Mouse (Mus musculus) intestine, embryonic 15.5 days (tissue): ENCODE measurements around the gene Hnrnpab. TPM values are rescaled to one million over a fixed set of nuclear protein-coding genes. Genes with fewer than 3 reads are reported as not detected.
A peak's percentile ranks its signal among the peaks of the same experiment; 100 is the strongest.
"Not testable (repeated sequence)": the region's sequence is repeated elsewhere in the genome, so short reads cannot be mapped to it uniquely, and the experiment has no call there.

ENCODE experiments used
- ATAC-seq: fragments of 200-750 bp; cut with Nextera tagmentation; 2 replicates; pipeline ENCODE4 v1.8.0; 2017; ENCODE audit warnings: moderate TSS enrichment, moderate library complexity
- H3K27ac ChIP-seq: fragments of 300-500 bp; sonication (generic); 2 replicates; pipeline ENCODE4 v1.5.1; 2015; ENCODE audit warnings: mild to moderate bottlenecking, inconsistent platforms
- H3K27me3 ChIP-seq: fragments of 300-500 bp; sonication (generic); replicated peaks from 2 replicates; pipeline ENCODE4 v1.6.1; 2015; ENCODE audit warnings: inconsistent platforms
- H3K36me3 ChIP-seq: fragments of 300-500 bp; sonication (generic); 2 replicates; pipeline ENCODE4 v1.6.1; 2015; ENCODE audit warnings: inconsistent platforms
- H3K4me1 ChIP-seq: fragments of 300-500 bp; sonication (generic); replicated peaks from 2 replicates; pipeline ENCODE4 v1.6.1; 2015; ENCODE audit warnings: inconsistent platforms
- H3K4me2 ChIP-seq: fragments of 300-500 bp; sonication (generic); replicated peaks from 2 replicates; pipeline ENCODE4 v1.6.1; 2015; ENCODE audit warnings: mild to moderate bottlenecking, inconsistent platforms
- H3K4me3 ChIP-seq: fragments of 300-500 bp; sonication (generic); replicated peaks from 2 replicates; pipeline ENCODE4 v1.5.1; 2015; ENCODE audit warnings: inconsistent platforms
- H3K9ac ChIP-seq: fragments of 300-500 bp; sonication (generic); 2 replicates; pipeline ENCODE4 v1.6.1; 2015; ENCODE audit warnings: inconsistent platforms
- H3K9me3 ChIP-seq: fragments of 300-500 bp; sonication (generic); 2 replicates; pipeline ENCODE4 v1.6.1; 2016; ENCODE audit warnings: inconsistent platforms
- WGBS: fragments of 180-500 bp; shearing (Covaris S2); methylation state at CpG from one replicate; pipeline ENCODE4 v1.1.7; 2015; 5-methylcytosine and 5-hydroxymethylcytosine counted together
- polyA plus RNA-seq: library from polyadenylated mRNA; unstranded; fragments of >200 nt; fragmentation: Nextera tagmentation; extraction: Ambion mirVana; gene quantifications from 2 replicates; pipeline ENCODE4 v1.2.1, GENCODE M21; 2015

Gene Hnrnpab
- polyA plus RNA-seq, 1 experiment from 2014 or later, result 414 TPM

DNA sequence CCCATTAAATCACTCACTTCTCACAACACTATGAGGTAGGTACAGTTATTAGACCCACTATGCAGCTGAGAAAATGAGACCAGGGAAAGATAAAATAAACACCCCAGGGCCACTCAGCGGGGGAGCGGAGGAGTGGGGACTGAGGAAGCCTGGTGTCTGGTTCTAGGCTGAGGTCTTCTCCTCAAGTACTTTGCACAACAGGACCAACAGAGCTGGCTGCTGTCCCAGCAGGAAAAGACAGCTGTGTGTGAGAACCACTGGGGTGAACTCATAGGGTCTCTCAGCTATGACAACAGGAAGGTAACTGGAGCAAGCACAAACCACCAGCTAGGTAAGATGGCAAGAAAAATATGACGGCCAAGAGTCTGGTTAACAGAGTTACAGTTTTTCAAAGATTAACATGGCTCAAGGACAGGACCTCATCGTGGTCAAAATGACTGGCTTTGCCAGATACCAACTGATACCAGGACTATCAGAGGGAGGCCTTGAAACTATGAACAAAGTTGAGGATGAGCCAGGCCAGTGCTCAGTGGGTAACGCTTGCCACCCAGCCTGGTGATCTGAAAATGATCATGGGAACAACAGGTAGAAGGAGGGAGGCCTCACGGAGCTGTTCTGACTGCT, 25.6 kb upstream of the Hnrnpab start:
- H3K4me2 ChIP-seq, result no peak overlapping the region
- 83% methylated on average over 6 of the region's 6 CpGs for WGBS
- H3K27me3 ChIP-seq, result no peaks in the 10 kb centered on the region
- peaks cover 4% of the 10 kb centered on the region for H3K4me1 ChIP-seq
- no peak for ATAC-seq
- no peak overlapping the region for H3K9ac ChIP-seq
- no peaks in the 10 kb centered on the region for H3K9me3 ChIP-seq
- H3K4me3 ChIP-seq, result no peak overlapping the region
- H3K27ac ChIP-seq, result no peak overlapping the region
- peaks cover 6% of the 10 kb centered on the region; the same call in 1 of the 2 replicates for H3K36me3 ChIP-seq

DNA sequence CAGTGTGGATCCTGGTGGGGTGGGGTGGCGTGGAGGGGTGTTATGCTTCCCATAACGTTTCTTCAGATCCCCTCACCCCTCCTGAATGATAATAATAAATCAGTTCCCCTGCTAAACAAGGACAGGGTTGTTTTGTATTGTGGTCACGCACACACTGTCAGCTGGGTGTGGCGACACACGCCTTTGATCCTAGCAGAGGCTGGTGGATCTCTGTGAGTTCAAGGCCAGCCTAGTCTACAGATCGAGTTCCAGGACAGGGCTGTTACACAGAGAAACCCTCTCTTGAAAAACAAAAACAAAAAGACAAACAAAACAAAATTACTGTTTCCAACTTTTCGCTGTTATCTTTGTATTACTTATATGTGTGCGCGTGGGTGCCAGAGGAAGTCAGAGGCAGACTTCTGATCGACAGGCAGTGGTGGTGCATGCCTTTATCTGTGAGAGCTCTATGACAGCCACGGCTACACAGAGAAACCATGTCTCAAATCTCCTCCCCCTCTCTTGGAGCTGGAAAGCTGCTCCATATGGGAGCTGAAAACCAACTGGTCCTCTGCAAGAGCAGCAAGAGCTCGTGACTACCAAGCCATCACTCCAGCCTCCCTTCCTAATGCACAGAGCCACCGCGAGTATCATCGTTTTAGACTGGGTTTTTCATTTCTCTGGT, 23.1 kb upstream of the Hnrnpab start:
- Histone ChIP-seq H3K9ac (no peak overlapping the region), H3K27me3 (no peaks in the 10 kb centered on the region), H3K27ac (no peak overlapping the region), H3K4me1 (no peaks in the 10 kb centered on the region), H3K4me3 (no peak overlapping the region), H3K4me2 (no peak overlapping the region), H3K36me3 (peaks cover 16% of the 10 kb centered on the region; the same call in 1 of the 2 replicates), H3K9me3 (no peaks in the 10 kb centered on the region)
- no peak for ATAC-seq
- 81% methylated on average over 15 of the region's 15 CpGs for WGBS

DNA sequence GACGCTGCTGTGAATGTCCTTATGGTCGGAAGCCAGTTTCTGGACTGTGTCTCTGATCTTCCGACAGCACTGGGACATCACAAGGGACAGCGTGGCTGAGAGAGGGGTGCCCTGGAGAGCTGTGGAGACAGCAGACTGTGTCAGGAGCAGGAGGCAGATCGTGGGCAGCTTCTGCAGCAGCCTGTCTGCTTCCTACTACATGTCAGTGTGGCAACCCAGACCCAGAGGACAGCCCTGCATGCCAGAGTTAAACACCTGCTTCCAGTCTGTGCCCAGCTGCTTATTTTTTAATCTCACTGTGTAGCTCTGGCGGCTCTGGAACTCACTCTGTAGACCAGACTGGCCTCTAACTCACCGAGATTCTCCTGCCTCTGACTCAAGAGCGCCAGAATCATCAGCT, 21.3 kb upstream of the Hnrnpab start:
- no peak overlapping the region for H3K4me3 ChIP-seq
- H3K36me3 ChIP-seq, result peaks cover 31% of the 10 kb centered on the region
- H3K27me3 ChIP-seq, result no peaks in the 10 kb centered on the region
- 82% methylated on average over 8 of the region's 8 CpGs for WGBS
- H3K9me3 ChIP-seq, result no peaks in the 10 kb centered on the region
- no peaks in the 10 kb centered on the region for H3K4me1 ChIP-seq
- H3K9ac ChIP-seq, result no peak overlapping the region
- H3K4me2 ChIP-seq, result no peak overlapping the region
- H3K27ac ChIP-seq, result no peak overlapping the region
- no peak for ATAC-seq

DNA sequence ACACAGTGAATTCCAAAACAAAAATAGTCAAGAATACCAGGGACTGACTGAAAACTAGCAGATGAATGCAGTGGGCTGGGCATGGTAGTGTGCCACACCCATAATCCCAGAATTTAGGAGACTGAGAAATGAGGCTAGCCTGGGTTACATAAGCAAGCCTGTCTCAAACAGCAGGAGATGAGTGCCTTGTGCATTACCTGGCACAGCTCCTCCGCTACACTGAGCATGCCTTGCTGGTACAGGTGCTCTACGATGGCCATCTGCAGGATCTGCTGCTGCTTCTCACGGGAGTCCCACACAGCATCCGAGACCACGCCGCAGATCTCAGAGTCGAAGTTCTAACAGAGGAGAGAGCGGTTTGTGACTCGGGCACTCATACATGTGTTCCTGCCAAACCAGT, 20.8 kb upstream of the Hnrnpab start:
- Histone ChIP-seq H3K9ac (no peak overlapping the region), H3K4me1 (no peaks in the 10 kb centered on the region), H3K36me3 (peaks cover 36% of the 10 kb centered on the region), H3K4me2 (no peak overlapping the region), H3K27me3 (no peaks in the 10 kb centered on the region), H3K4me3 (no peak overlapping the region), H3K9me3 (no peaks in the 10 kb centered on the region), H3K27ac (no peak overlapping the region)
- no peak for ATAC-seq
- WGBS, result 90% methylated on average over 9 of the region's 9 CpGs

DNA sequence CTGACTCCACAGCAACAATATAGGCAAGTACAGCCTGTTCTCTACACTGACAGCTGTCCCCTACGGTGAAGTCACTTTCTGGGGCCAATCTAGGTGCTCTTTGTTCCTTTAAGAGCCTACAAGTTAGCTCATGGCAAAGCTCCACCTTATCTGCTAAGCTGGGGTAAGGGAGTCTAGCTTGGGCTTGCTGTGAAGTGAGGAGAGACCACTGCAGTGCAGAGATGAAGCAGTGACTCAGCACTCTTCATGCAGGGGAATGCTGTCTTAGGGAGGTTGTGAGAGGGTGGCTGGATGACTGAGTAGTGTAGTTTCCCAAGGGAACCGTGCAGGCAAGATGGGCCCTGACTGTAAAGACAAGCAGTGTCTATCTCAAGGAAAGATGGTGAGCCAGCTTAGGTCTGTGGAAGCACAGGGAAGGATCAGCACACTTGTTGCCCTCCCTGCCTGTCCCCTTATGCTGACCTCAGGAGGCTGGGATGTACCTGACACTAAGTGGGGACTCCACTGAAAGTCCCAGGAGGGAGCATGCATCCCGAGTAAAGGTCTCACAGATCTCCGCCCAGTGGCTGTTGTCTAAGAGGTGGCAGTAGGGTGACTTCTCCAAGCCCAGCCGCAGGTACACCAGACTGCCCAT, 18.7 kb upstream of the Hnrnpab start:
- 78% methylated on average over 5 of the region's 5 CpGs for WGBS
- Histone ChIP-seq H3K36me3 (peaks cover 37% of the 10 kb centered on the region), H3K27me3 (no peaks in the 10 kb centered on the region), H3K9ac (no peak overlapping the region), H3K27ac (no peak overlapping the region), H3K4me3 (no peak overlapping the region), H3K9me3 (no peaks in the 10 kb centered on the region), H3K4me1 (peaks cover 11% of the 10 kb centered on the region; the same call in 1 of the 2 replicates), H3K4me2 (no peak overlapping the region)
- no peak for ATAC-seq

DNA sequence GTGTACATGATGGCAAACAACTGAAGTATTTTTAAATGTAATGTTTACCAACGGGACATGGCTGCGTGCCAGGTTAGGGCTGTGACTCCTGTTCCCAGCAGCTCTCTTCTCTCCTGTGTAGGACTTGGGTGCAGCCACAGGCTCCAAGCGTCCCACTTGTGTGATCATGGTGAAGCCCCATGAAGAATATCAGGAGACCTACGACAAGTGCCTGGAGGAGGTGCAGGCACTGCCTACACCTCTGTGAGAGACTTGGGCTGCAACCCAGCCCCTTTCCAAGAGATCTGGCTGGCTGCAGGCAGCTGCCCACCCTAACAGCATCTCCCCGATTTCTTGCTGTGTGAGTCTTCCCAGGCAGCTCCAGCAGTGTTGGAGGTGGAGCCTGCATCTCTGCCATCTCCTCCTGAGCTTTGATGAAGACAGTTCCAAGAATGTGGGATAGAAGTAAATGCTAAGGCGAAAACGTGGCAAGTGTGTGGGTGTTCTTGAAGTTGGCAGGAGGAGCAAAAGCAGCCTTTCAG, 16.4 kb upstream of the Hnrnpab start:
- no peak for ATAC-seq
- 83% methylated on average over 7 of the region's 7 CpGs for whole genome bisulfite sequencing
- Histone ChIP-seq H3K9me3 (no peaks in the 10 kb centered on the region), H3K36me3 (peaks cover 36% of the 10 kb centered on the region), H3K27me3 (no peaks in the 10 kb centered on the region), H3K4me2 (no peak overlapping the region), H3K27ac (no peak overlapping the region), H3K4me3 (no peak overlapping the region), H3K4me1 (peaks cover 12% of the 10 kb centered on the region; the same call in 1 of the 2 replicates), H3K9ac (no peak overlapping the region)

DNA sequence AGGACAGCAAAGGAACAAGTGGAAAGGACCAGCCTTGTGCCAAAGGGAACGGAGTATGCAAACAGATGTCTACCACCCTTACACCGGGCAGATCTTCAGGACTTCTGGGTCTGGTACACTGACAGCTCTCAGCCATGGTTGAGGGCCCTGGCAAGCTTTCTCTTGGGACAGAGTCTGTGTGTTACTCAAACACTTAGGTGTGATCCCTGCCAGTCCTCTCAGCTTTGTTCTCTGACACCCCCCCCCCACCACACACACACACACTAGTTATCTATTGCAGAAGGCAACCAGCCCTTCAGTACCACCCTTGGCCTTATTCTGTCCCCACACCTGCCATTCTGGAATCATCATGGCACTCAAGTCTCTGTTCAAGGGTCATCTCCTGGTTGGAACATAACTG, 15.1 kb upstream of the Hnrnpab start:
- H3K4me3 ChIP-seq, result no peak overlapping the region
- H3K36me3 ChIP-seq, result peaks cover 31% of the 10 kb centered on the region
- peaks cover 12% of the 10 kb centered on the region; the same call in 1 of the 2 replicates for H3K4me1 ChIP-seq
- no peak for ATAC-seq
- 0 out of 2 replicates have a peak overlapping the region, but pooled peaks have one; percentile 69 for H3K4me2 ChIP-seq
- WGBS, result 98% methylated on average over 2 of the region's 2 CpGs
- H3K9ac ChIP-seq, result no peak overlapping the region
- no peak overlapping the region for H3K27ac ChIP-seq
- H3K27me3 ChIP-seq, result no peaks in the 10 kb centered on the region
- H3K9me3 ChIP-seq, result no peaks in the 10 kb centered on the region

DNA sequence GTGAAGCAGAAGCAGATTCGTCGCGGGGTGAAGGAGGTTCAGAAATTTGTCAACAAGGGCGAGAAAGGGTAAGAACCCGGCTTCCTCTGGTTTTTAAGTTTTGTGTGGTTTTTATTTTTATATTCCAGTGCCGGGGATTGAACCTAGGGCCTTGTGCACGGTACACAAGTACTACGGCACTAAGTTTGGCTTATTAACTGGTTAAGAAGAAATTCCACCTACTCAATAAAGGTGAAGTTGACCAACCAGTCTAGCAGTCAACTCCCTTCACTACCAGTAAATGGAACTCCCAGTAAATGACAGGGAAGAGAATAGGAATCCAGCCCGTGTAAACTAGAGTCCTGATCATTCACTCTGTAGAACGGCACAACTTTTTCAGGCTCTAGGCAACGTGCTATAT, 13.4 kb upstream of the Hnrnpab start:
- peaks cover 14% of the 10 kb centered on the region for H3K4me1 ChIP-seq
- no peaks in the 10 kb centered on the region for H3K9me3 ChIP-seq
- H3K36me3 ChIP-seq, result peaks cover 24% of the 10 kb centered on the region
- peak overlapping the region; percentile 65 for H3K9ac ChIP-seq
- no peak for ATAC-seq
- H3K4me2 ChIP-seq, result peak overlapping the region; percentile 69
- H3K4me3 ChIP-seq, result peak overlapping the region; percentile 77
- peak overlapping the region; percentile 63; the same call in 1 of the 2 replicates for H3K27ac ChIP-seq
- H3K27me3 ChIP-seq, result no peaks in the 10 kb centered on the region
- WGBS, result 1% methylated on average over 11 of the region's 11 CpGs

DNA sequence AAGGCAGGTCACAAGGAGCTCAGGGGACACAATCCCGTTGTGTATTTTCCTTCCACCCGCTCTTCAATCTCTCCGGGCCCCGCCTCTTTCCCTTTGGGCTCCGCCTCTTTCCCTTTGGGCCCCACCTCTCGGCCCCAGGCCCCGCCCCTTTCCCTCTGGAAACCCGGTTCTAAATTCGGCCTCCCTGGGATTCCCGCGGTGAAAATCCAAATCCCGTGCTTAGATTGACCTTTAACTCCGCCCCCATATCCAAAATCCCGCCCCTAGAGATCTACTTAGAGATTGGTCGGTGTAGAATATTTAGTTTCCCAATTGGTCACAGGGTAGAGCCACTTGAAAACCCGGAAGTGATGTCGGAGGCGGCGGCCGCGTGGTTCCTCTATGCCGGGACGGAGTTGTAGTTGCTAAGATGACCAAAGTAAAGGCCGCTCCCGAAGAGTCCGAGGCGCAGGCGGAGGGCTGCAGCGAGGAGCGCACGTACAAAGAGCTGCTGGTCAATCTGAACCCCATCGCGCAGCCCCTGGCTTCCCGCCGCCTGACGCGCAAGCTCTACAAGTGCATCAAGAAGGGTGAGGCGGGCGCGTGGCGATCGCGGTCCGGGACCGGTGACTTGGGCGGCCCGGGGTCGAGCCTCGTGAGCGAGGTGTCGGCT, 12.9 kb upstream of the Hnrnpab start, which contains the start of gene Nhp2:
TSS of gene Nhp2 (plus strand) at position 327 of the 652 bp plus-strand sequence.
- peak; percentile 90 for ATAC-seq
- Histone ChIP-seq H3K4me3 (peak within 1 kb of the TSS; percentile 77), H3K27ac (peak within 1 kb of the TSS; percentile 63), H3K9ac (peak within 1 kb of the TSS; percentile 65), H3K4me1 (peaks cover 19% of the 10 kb centered on the region), H3K4me2 (peak within 1 kb of the TSS; percentile 69), H3K27me3 (no peaks in the 10 kb centered on the region), H3K9me3 (no peaks in the 10 kb centered on the region), H3K36me3 (peaks cover 20% of the 10 kb centered on the region)
- under 1% methylated on average over 51 of the region's 51 CpGs for WGBS

DNA sequence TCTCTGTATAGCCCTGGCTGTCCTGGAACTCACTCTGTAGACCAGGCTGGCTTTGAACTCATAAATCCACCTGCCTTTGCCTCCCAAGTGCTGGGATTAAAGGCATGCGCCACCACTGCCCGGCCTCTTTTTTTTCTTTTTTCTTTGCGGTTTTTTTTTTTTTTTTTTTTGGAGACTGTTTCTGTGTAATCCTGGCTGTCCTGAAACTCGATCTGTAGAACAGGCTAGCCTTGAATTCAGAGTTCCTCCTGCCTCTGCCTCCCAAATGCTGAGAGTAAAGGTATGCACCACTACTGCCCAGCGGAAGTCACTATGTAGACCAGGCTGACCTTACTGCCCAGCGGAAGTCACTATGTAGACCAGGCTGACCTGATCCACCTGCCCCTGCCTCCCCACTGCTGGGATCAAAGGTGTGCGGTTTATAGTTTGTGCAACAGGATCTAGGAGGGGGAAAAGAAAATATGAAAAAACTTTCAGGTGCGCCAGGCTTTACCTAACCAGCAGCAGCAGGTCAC, 12.3 kb upstream of the Hnrnpab start:
- H3K4me2 ChIP-seq, result peak overlapping the region; percentile 69
- peaks cover 21% of the 10 kb centered on the region for H3K4me1 ChIP-seq
- H3K9me3 ChIP-seq, result no peaks in the 10 kb centered on the region
- 0 out of 2 replicates have a peak overlapping the region, but pooled peaks have one; percentile 4 for H3K27ac ChIP-seq
- no peak overlapping the region for H3K9ac ChIP-seq
- H3K4me3 ChIP-seq, result peak overlapping the region; percentile 77
- ATAC-seq, result peak; percentile 34; the same call in 1 of the 2 replicates
- no peaks in the 10 kb centered on the region for H3K27me3 ChIP-seq
- peaks cover 16% of the 10 kb centered on the region for H3K36me3 ChIP-seq
- WGBS, result 43% methylated on average over 8 of the region's 8 CpGs

DNA sequence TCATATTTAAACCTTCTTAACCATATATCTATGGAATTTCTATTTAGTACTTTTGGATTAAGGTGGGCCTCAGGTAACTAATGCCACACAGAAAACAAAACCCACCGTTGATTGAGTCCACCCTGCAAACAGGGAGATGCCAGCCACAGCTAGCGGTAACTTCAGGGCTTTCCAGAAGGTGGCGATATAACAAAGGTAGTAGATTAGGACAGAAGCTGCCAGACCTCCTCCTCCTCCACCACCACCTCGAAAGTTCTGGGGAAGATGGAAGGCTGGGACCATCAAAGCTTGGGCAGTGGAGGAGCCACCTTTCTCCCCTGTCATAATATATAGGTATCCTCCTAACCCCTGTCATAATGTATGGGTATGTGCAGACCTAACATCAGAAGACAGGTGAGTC, 11.0 kb upstream of the Hnrnpab start:
- Histone ChIP-seq H3K4me1 (peaks cover 21% of the 10 kb centered on the region), H3K36me3 (peaks cover 4% of the 10 kb centered on the region; the same call in 1 of the 2 replicates), H3K9ac (no peak overlapping the region), H3K27me3 (no peaks in the 10 kb centered on the region), H3K4me3 (no peak overlapping the region), H3K9me3 (no peaks in the 10 kb centered on the region), H3K4me2 (no peak overlapping the region), H3K27ac (no peak overlapping the region)
- ATAC-seq, result no peak
- WGBS, result 2% methylated on average over 4 of the region's 4 CpGs

DNA sequence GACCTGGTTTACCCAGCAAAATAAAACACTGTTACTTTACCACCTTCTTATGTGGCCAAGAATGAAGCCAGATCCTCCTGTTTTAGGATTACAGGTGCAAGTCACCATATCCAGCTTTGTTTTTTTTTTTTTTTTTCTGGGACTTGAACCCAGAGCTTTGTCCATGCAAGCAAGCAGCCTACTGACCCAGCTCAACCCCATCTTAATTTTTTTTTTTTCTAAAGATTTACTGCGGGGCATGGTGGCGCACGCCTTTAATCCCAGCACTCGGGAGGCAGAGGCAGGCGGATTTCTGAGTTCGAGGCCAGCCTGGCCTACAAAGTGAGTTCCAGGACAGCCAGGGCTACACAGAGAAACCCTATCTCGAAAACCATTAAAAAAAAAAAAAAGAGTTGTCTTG, 9.5 kb upstream of the Hnrnpab start:
- Histone ChIP-seq H3K4me3 (peak overlapping the region; percentile 29; the same call in 1 of the 2 replicates), H3K4me2 (peak overlapping the region; percentile 67), H3K27ac (peak overlapping the region; percentile 85), H3K4me1 (peaks cover 15% of the 10 kb centered on the region)
- not testable (repeated sequence) for H3K27me3 ChIP-seq, H3K36me3 ChIP-seq, H3K9ac ChIP-seq, ATAC-seq, H3K9me3 ChIP-seq
- WGBS, result 88% methylated on average over 7 of the region's 7 CpGs
